Comparison of ENCODE assay signal across 8 mouse cellular contexts in genomic region chr8:70282603-70283135, GRCm38 (mm10). TPM values are rescaled to one million over a fixed set of nuclear protein-coding genes. Genes with fewer than 3 reads are reported as not detected.
A peak's percentile ranks its signal among the peaks of the same experiment; 100 is the strongest.
DNase-seq lines count a peak whose midpoint lies in the region; ATAC-seq and TF ChIP-seq lines count a peak whose summit lies in the region.

Gene Homer3 (plus strand): TSS chr8:70282827.

- peaks cover 37% of the 10 kb centered on the region for H3K79me2 ChIP-seq in C2C12 (ENCODE audit: control insufficient read depth, insufficient read depth)

- peak within 1 kb of the TSS; percentile 79 for H3K4me3 ChIP-seq in C2C12 (ENCODE audit: insufficient read depth, poor library complexity, severe bottlenecking)
- peak within 1 kb of the TSS; percentile 75 for H3K4me3 ChIP-seq in heart, embryonic 13.5 days
- peak within 1 kb of the TSS; percentile 65 for H3K4me3 ChIP-seq in liver, embryonic 12.5 days
- H3K4me3 ChIP-seq in stomach, embryonic 15.5 days (replicated peaks) = peak within 1 kb of the TSS; percentile 57

- WGBS in heart, embryonic 13.5 days = 0% methylated on average over 35 of the region's 36 CpGs
- under 1% methylated on average over 36 of the region's 36 CpGs for WGBS in liver, embryonic 12.5 days (ENCODE audit: insufficient replicate concordance)
- WGBS in stomach, embryonic 15.5 days = under 1% methylated on average over 31 of the region's 36 CpGs

- peak within 1 kb of the TSS; percentile 97 for H3ac ChIP-seq in C2C12 (ENCODE audit: control insufficient read depth, insufficient read length, low read depth)

- H3K27me3 ChIP-seq in C2C12 (ENCODE audit: control insufficient read depth, insufficient read depth, insufficient read length) = no peaks in the 10 kb centered on the region
- H3K27me3 ChIP-seq in heart, embryonic 13.5 days (replicated peaks) = no peaks in the 10 kb centered on the region
- H3K27me3 ChIP-seq in liver, embryonic 12.5 days (replicated peaks) = no peaks in the 10 kb centered on the region
- H3K27me3 ChIP-seq in stomach, embryonic 15.5 days (replicated peaks) = no peaks in the 10 kb centered on the region

- TF ChIP-seq POLR2A in brain, embryonic 14.5 days (IDR thresholded peaks at IDR 0.05; ENCODE audit: borderline replicate concordance, extremely low read depth, insufficient read depth, insufficient read length, poor library complexity, severe bottlenecking) = peak; percentile 96

- peak within 1 kb of the TSS; percentile 75 for H3K4me2 ChIP-seq in heart, embryonic 13.5 days
- H3K4me2 ChIP-seq in liver, embryonic 12.5 days = peak within 1 kb of the TSS; percentile 85
- H3K4me2 ChIP-seq in stomach, embryonic 15.5 days = peak within 1 kb of the TSS; percentile 79

- peaks cover 56% of the 10 kb centered on the region for H3K4me1 ChIP-seq in heart, embryonic 13.5 days
- peaks cover 52% of the 10 kb centered on the region for H3K4me1 ChIP-seq in liver, embryonic 12.5 days
- peaks cover 12% of the 10 kb centered on the region for H3K4me1 ChIP-seq in stomach, embryonic 15.5 days

- H3K79me3 ChIP-seq in C2C12 (ENCODE audit: low read depth) = peaks cover 17% of the 10 kb centered on the region

- peak; percentile 93 for DNase-seq in brain, embryonic 14.5 days (ENCODE audit: low read depth)
- DNase-seq in fat pad, adult 2 months (ENCODE audit: extremely low read depth, low read depth, low spot score) = peak; percentile 18
- peak; percentile 96 for DNase-seq in kidney, postnatal 10 days
- DNase-seq in natural killer cell, adult 2 months (ENCODE audit: low spot score in 2 of 2) = peak; percentile 71 to 87

- ATAC-seq in heart, embryonic 13.5 days (ENCODE audit: extremely low read depth, insufficient number of reproducible peaks, low FRiP score, low TSS enrichment) = peak; percentile 77
- ATAC-seq in liver, embryonic 12.5 days = peak; percentile 82
- peak; percentile 83 for ATAC-seq in stomach, embryonic 15.5 days (ENCODE audit: insufficient read depth, low FRiP score, low read depth)

- H3K9me3 ChIP-seq in heart, embryonic 13.5 days = 0 out of 2 replicates have a peak, but pooled peaks cover 3% of the 10 kb centered on the region
- peaks cover 4% of the 10 kb centered on the region; the same call in 1 of the 2 replicates for H3K9me3 ChIP-seq in liver, embryonic 12.5 days (replicated peaks)
- no peaks in the 10 kb centered on the region for H3K9me3 ChIP-seq in stomach, embryonic 15.5 days

- peak within 1 kb of the TSS; percentile 79 for H3K27ac ChIP-seq in heart, embryonic 13.5 days (replicated peaks)
- peak within 1 kb of the TSS; percentile 49; the same call in 1 of the 2 replicates for H3K27ac ChIP-seq in liver, embryonic 12.5 days
- peak within 1 kb of the TSS; percentile 74 for H3K27ac ChIP-seq in stomach, embryonic 15.5 days

- H3K36me3 ChIP-seq in C2C12 (ENCODE audit: control insufficient read depth, insufficient read depth) = peaks cover 24% of the 10 kb centered on the region
- peaks cover 33% of the 10 kb centered on the region for H3K36me3 ChIP-seq in heart, embryonic 13.5 days
- H3K36me3 ChIP-seq in liver, embryonic 12.5 days = peaks cover 29% of the 10 kb centered on the region
- peaks cover 18% of the 10 kb centered on the region for H3K36me3 ChIP-seq in stomach, embryonic 15.5 days

- peak; percentile 94 for TF ChIP-seq CTCF in C2C12 (IDR thresholded peaks at IDR 0.05; ENCODE audit: control insufficient read depth, insufficient read depth, insufficient read length)
- TF ChIP-seq CTCF in brain, embryonic 14.5 days (IDR thresholded peaks at IDR 0.05; ENCODE audit: borderline replicate concordance, extremely low read depth, insufficient read depth, insufficient read length) = peak; percentile 82

- H3K9ac ChIP-seq in heart, embryonic 13.5 days = peak within 1 kb of the TSS; percentile 95
- peak within 1 kb of the TSS; percentile 72 for H3K9ac ChIP-seq in liver, embryonic 12.5 days
- H3K9ac ChIP-seq in stomach, embryonic 15.5 days = peak within 1 kb of the TSS; percentile 81

TF ChIP-seq in C2C12, 6 proteins besides CTCF, POLR2A, EP300 and RAD21:
- TF ChIP-seq USF1 (IDR thresholded peaks at IDR 0.05; ENCODE audit: low read depth) (no peak), MYOD1 (IDR thresholded peaks at IDR 0.05; ENCODE audit: control insufficient read depth, insufficient read length, low read depth) (no peak), FOSL1 (IDR thresholded peaks at IDR 0.05; ENCODE audit: insufficient read depth, low read length, poor library complexity, severe bottlenecking) (no peak), MYOG (IDR thresholded peaks at IDR 0.05; ENCODE audit: control insufficient read depth, extremely low read depth, insufficient read length) (no peak), MAX (IDR thresholded peaks at IDR 0.05) (no peak), CEBPB (IDR thresholded peaks at IDR 0.05; ENCODE audit: low read depth) (no peak)

RNA-seq across cellular contexts. Expression of gene Homer3, which starts in this region (rescaled TPM):
- 66.5 TPM for polyA plus RNA-seq in C2C12 (2012; fragmentation: generic; extraction: Trizol)
- polyA plus RNA-seq in brain, embryonic 14.5 days (2012; rRNA removed) = 68.5 and 80.2 TPM in 2 replicates
- polyA plus RNA-seq in heart, embryonic 13.5 days (2015; fragmentation: Nextera tagmentation; extraction: Ambion mirVana) = 34.1 and 37.2 TPM in 2 replicates
- 19.6 and 21.4 TPM in 2 replicates for polyA plus RNA-seq in liver, embryonic 12.5 days (2016; fragmentation: Nextera tagmentation; extraction: Ambion mirVana)
- polyA plus RNA-seq in stomach, embryonic 15.5 days (2015; fragmentation: Nextera tagmentation; extraction: Ambion mirVana) = 32.7 and 38.9 TPM in 2 replicates

Comparison
In these comparisons a context has a peak if more than half of its experiments do, and no peak if none do; other contexts are left out.
1. Peak in every context shown above with its lines: DNase-seq, ATAC-seq, H3K4me3 ChIP-seq and H3K27ac ChIP-seq.
2. DNase-seq: peak in every context shown above with its lines; median percentile 96 in kidney, postnatal 10 days; 93 in brain, embryonic 14.5 days; 79 in natural killer cell, adult 2 months; 18 in fat pad, adult 2 months.